Mouse (Mus musculus) intestine, embryonic 16.5 days (tissue): ENCODE data around the gene Idh3g. TPM values are rescaled to one million over a fixed set of nuclear protein-coding genes. Genes with fewer than 3 reads are reported as not detected.

ENCODE experiments used
- ATAC-seq: fragments of 200-750 bp; cut with Nextera tagmentation; 2 replicates; pipeline ENCODE4 v1.8.0; 2017; ENCODE audit warnings: moderate TSS enrichment, moderate library complexity
- H3K27ac ChIP-seq: fragments of 300-500 bp; sonication (generic); 2 replicates; pipeline ENCODE4 v1.5.1; 2014; ENCODE audit warnings: mild to moderate bottlenecking, low read length
- H3K27me3 ChIP-seq: fragments of 300-500 bp; sonication (generic); replicated peaks from 2 replicates; pipeline ENCODE4 v1.6.1; 2014; ENCODE audit warnings: low read length, control low read depth, mixed read lengths; ENCODE audit not compliant: control insufficient read depth, insufficient read depth
- H3K36me3 ChIP-seq: fragments of 300-500 bp; sonication (generic); 2 replicates; pipeline ENCODE4 v1.6.1; 2014; ENCODE audit warnings: low read length, control low read depth; ENCODE audit not compliant: control insufficient read depth, insufficient read depth
- H3K4me1 ChIP-seq: fragments of 300-500 bp; sonication (generic); 2 replicates; pipeline ENCODE4 v1.6.1; 2014; ENCODE audit warnings: low read length, control low read depth, mixed read lengths; ENCODE audit not compliant: control insufficient read depth, insufficient read depth
- H3K4me2 ChIP-seq: fragments of 300-500 bp; sonication (generic); 2 replicates; pipeline ENCODE4 v1.6.1; 2014; ENCODE audit warnings: low read depth, low read length, control low read depth
- H3K4me3 ChIP-seq: fragments of 300-500 bp; sonication (generic); 2 replicates; pipeline ENCODE4 v1.5.1; 2014; ENCODE audit warnings: mild to moderate bottlenecking, low read length
- H3K9ac ChIP-seq: fragments of 300-500 bp; sonication (generic); 2 replicates; pipeline ENCODE4 v1.6.1; 2014; ENCODE audit warnings: low read depth, low read length
- H3K9me3 ChIP-seq: fragments of 300-500 bp; sonication (generic); 2 replicates; pipeline ENCODE4 v1.6.1; 2016; ENCODE audit warnings: low read length, control low read depth; ENCODE audit not compliant: control insufficient read depth
- WGBS: fragments of 180-500 bp; shearing (Covaris S2); extraction: QIAGEN DNeasy Blood & Tissue Kit; methylation state at CpG from one replicate; pipeline ENCODE4 v1.1.7; 2014; 5-methylcytosine and 5-hydroxymethylcytosine counted together
- polyA plus RNA-seq: library from polyadenylated mRNA; unstranded; fragments of >200 nt; fragmentation: Nextera tagmentation; extraction: Ambion mirVana; gene quantifications from 2 replicates; pipeline ENCODE4 v1.2.1, GENCODE M21; 2015

Gene Idh3g
- polyA plus RNA-seq, 1 experiment from 2014 or later, result 269 TPM

DNA sequence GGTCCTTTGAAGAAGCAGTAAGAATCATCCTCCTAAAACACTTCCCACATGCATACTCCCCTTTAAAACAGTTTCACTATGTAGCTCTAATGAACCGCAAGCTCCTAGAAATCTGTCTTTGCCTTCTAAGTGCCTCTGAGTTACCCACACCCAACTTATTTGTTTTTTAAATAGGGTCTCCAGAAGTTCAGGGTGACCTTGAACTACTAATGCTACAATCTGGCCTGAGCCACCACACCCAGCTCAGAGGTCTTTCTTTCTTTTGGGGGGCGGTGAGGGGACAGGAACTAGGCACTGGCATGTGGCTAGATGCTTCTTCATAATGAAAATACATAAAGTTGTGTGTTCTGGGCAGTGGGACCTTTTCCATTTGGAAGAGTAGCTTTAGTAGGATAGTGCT, 10.8 kb upstream of the Idh3g start:
- Histone ChIP-seq H3K36me3 (no peaks in the 10 kb centered on the region), H3K9me3 (no peaks in the 10 kb centered on the region), H3K27ac (no peak overlapping the region), H3K4me1 (no peaks in the 10 kb centered on the region), H3K4me3 (no peak overlapping the region), H3K27me3 (no peaks in the 10 kb centered on the region), H3K9ac (no peak overlapping the region), H3K4me2 (no peak overlapping the region)
- WGBS, result 76% methylated on average over 2 of the region's 2 CpGs
- no peak for ATAC-seq

GRCm38 (mm10) chrX:73793505-73793904, 6.8 kb upstream of the Idh3g start:
- Histone ChIP-seq H3K4me1 (0 out of 2 replicates have a peak, but pooled peaks cover 1% of the 10 kb centered on the region), H3K9ac (no peak overlapping the region), H3K4me3 (no peak overlapping the region), H3K9me3 (no peaks in the 10 kb centered on the region), H3K4me2 (no peak overlapping the region), H3K27ac (no peak overlapping the region), H3K27me3 (no peaks in the 10 kb centered on the region), H3K36me3 (no peaks in the 10 kb centered on the region)
- ATAC-seq, result no peak
- 60% methylated on average over 1 of the region's 1 CpGs for WGBS

- no peak for ATAC-seq
- no peaks in the 10 kb centered on the region for H3K27me3 ChIP-seq
- H3K4me3 ChIP-seq, result no peak overlapping the region
- H3K36me3 ChIP-seq, result no peaks in the 10 kb centered on the region
- no peaks in the 10 kb centered on the region for H3K9me3 ChIP-seq
- H3K27ac ChIP-seq, result no peak overlapping the region
- no peak overlapping the region for H3K9ac ChIP-seq
- H3K4me1 ChIP-seq, result 0 out of 2 replicates have a peak, but pooled peaks cover 4% of the 10 kb centered on the region
- H3K4me2 ChIP-seq, result no peak overlapping the region
Measured at GRCm38 (mm10) chrX:73793039-73793438, 6.3 kb upstream of the Idh3g start.

- H3K27ac ChIP-seq, result no peak overlapping the region
- peaks cover 11% of the 10 kb centered on the region; the same call in 1 of the 2 replicates for H3K4me1 ChIP-seq
- 76% methylated on average over 1 of the region's 1 CpGs for WGBS
- peak overlapping the region; percentile 62 for H3K4me3 ChIP-seq
- H3K4me2 ChIP-seq, result peak overlapping the region; percentile 56
- H3K9ac ChIP-seq, result peak overlapping the region; percentile 20; the same call in 1 of the 2 replicates
- H3K36me3 ChIP-seq, result no peaks in the 10 kb centered on the region
- H3K9me3 ChIP-seq, result no peaks in the 10 kb centered on the region
- no peaks in the 10 kb centered on the region; the same call in 1 of the 2 replicates for H3K27me3 ChIP-seq
- no peak for ATAC-seq
Measured at GRCm38 (mm10) chrX:73788501-73788900, 1.8 kb upstream of the Idh3g start.

- H3K4me3 ChIP-seq, result peak overlapping the region; percentile 62
- peaks cover 11% of the 10 kb centered on the region; the same call in 1 of the 2 replicates for H3K4me1 ChIP-seq
- peak overlapping the region; percentile 63 for H3K27ac ChIP-seq
- peak overlapping the region; percentile 56 for H3K4me2 ChIP-seq
- H3K36me3 ChIP-seq, result no peaks in the 10 kb centered on the region
- H3K27me3 ChIP-seq, result no peaks in the 10 kb centered on the region; the same call in 1 of the 2 replicates
- peak; percentile 41 for ATAC-seq
- no peaks in the 10 kb centered on the region for H3K9me3 ChIP-seq
- peak overlapping the region; percentile 78 for H3K9ac ChIP-seq
- WGBS, result 17% methylated on average over 21 of the region's 22 CpGs
Measured at GRCm38 (mm10) chrX:73787225-73787558, 495 bp upstream of the Idh3g start.

DNA sequence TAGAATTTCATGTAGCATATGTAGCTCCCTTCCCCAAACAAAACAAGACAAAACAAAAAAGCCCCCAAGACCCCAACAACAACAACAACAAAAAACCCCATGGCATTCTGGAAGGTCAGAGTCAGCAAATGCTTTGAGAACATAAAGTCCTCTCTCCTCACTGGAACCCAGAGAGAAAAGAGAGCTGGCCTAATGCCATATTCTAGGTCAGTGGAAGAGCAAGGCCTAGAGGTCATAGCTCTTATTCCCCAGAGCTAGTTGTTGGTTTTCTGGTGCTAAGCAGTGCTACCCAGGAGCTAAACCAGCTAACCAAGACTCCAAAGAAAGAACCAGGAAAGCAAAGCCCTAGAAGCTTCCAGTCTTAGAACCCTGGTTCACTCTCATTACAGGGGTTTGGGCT, 1.0 kb downstream of the Idh3g start:
- H3K4me3 ChIP-seq, result peak overlapping the region; percentile 62
- ATAC-seq, result no peak
- no peaks in the 10 kb centered on the region; the same call in 1 of the 2 replicates for H3K27me3 ChIP-seq
- H3K27ac ChIP-seq, result peak overlapping the region; percentile 86; the same call in 1 of the 2 replicates
- H3K4me1 ChIP-seq, result peaks cover 11% of the 10 kb centered on the region; the same call in 1 of the 2 replicates
- H3K4me2 ChIP-seq, result peak overlapping the region; percentile 67
- peak overlapping the region; percentile 68 for H3K9ac ChIP-seq
- no peaks in the 10 kb centered on the region for H3K9me3 ChIP-seq
- peaks cover 4% of the 10 kb centered on the region; the same call in 1 of the 2 replicates for H3K36me3 ChIP-seq

DNA sequence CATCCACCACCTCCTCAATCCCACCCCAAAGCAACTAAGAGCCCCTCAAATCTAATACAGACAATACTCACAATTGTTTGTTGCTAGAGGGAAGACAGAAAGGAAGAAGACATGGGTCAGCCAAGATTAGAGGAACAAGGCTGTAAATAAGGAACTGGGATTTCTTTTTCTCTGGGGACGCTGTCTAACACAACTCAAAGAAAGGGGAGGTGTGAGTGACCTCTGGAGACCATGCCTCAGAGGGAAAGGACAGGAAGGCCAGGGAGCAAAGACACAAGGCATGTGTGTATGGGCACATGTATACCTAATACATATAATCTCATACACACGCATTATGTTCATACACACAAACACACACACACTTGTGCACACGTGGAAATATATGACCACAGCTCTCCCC, 4.5 kb downstream of the Idh3g start:
- Histone ChIP-seq H3K4me2 (no peak overlapping the region), H3K9ac (no peak overlapping the region), H3K27ac (no peak overlapping the region), H3K4me3 (no peak overlapping the region), H3K9me3 (no peaks in the 10 kb centered on the region), H3K36me3 (peaks cover 7% of the 10 kb centered on the region; the same call in 1 of the 2 replicates), H3K4me1 (peaks cover 4% of the 10 kb centered on the region; the same call in 1 of the 2 replicates), H3K27me3 (no peaks in the 10 kb centered on the region; the same call in 1 of the 2 replicates)
- WGBS, result 91% methylated on average over 3 of the region's 3 CpGs
- ATAC-seq, result no peak

DNA sequence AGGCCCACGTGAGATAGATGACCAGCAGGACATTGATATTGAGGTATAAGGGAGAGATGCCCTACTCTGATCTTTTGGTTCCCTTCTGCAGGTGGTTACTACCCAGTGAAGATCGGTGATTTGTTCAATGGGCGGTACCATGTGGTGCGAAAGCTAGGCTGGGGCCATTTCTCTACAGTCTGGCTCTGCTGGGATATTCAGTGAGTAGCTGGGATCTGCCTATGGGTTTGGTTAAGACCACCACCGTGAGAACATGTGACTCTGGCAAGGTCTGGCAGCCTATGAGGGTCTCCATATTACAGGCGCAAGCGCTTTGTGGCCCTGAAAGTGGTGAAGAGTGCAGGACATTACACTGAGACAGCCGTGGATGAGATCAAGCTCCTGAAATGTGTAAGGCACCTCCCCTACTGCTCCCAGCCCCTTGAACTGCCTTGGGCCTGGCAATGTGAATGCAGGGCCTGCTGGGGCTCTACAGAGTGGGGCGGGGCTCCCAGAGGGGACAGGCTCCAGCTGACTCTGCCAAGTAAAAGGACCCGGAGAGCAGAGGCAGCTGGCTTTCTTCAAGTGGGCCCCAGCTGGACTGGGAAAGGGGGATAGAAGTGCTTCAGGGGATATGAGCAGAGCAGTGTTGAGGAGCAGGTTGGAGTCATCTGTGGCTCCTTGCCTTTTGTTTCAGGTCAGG, 11.8 kb downstream of the Idh3g start:
- Histone ChIP-seq H3K27me3 (no peaks in the 10 kb centered on the region), H3K4me1 (0 out of 2 replicates have a peak, but pooled peaks cover 7% of the 10 kb centered on the region), H3K9ac (no peak overlapping the region), H3K4me3 (no peak overlapping the region), H3K9me3 (no peaks in the 10 kb centered on the region), H3K27ac (no peak overlapping the region), H3K36me3 (0 out of 2 replicates have a peak, but pooled peaks cover under 1% of the 10 kb centered on the region), H3K4me2 (no peak overlapping the region)
- WGBS, result 71% methylated on average over 10 of the region's 10 CpGs
- peak; percentile 69 for ATAC-seq

DNA sequence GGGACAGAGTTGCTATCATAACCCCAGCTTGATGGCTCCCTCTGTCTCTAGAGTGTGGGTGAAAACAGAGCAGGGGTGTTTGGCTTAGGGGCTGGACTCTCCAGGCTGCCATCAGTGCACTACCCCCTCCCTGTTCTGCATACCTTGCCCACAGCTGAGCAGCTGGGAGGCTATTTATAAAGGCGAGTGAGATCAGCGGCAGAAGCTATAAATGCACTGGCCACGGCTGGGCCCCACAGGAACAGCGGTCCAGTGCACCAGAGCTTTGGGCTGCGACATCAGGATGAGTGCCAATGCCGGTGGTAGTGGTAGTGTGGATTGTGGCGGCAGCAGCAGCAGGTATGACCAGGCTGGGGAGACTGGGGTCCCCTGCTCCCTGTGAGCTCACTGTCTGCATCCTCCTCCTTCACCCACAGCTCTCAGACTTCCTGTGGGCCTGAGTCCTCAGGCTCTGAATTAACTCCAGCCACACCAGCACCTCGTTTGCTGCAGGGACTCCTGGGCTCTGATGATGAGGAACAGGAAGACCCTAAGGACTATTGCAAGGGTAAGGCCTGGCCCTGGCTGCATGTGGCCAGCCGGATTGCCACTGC, 12.4 kb downstream of the Idh3g start, which contains the start of gene Srpk3:
Srpk3 (plus strand) TSS at position 238 of the 593 bp plus-strand sequence.
- no peaks in the 10 kb centered on the region for H3K36me3 ChIP-seq
- no peaks in the 10 kb centered on the region for H3K9me3 ChIP-seq
- H3K27me3 ChIP-seq, result no peaks in the 10 kb centered on the region
- no peak within 1 kb of the TSS for H3K27ac ChIP-seq
- no peak within 1 kb of the TSS for H3K4me2 ChIP-seq
- 0 out of 2 replicates have a peak, but pooled peaks cover 7% of the 10 kb centered on the region for H3K4me1 ChIP-seq
- WGBS, result 30% methylated on average over 9 of the region's 9 CpGs
- no peak within 1 kb of the TSS for H3K4me3 ChIP-seq
- no peak within 1 kb of the TSS for H3K9ac ChIP-seq
- ATAC-seq, result peak; percentile 32
